Mouse (Mus musculus) hindbrain, embryonic 16.5 days (tissue): ENCODE results near the gene Carmil3. TPM values are rescaled to one million over a fixed set of nuclear protein-coding genes. Genes with fewer than 3 reads are reported as not detected.

Source experiments
- ATAC-seq: fragments of 200-750 bp; cut with Nextera tagmentation; 2 replicates; pipeline ENCODE4 v1.8.0; 2017; ENCODE audit warnings: moderate TSS enrichment, moderate library complexity
- H3K27ac ChIP-seq: fragments of 300-500 bp; sonication (generic); 2 replicates; pipeline ENCODE4 v1.5.1; 2014; ENCODE audit warnings: low read depth, mild to moderate bottlenecking, control low read depth, low read length, moderate library complexity
- H3K27me3 ChIP-seq: fragments of 300-500 bp; sonication (generic); replicated peaks from 2 replicates; pipeline ENCODE4 v1.6.1; 2014; ENCODE audit warnings: low read length; ENCODE audit not compliant: control insufficient read depth, insufficient read depth
- H3K36me3 ChIP-seq: fragments of 300-500 bp; sonication (generic); 2 replicates; pipeline ENCODE4 v1.6.1; 2014; ENCODE audit warnings: mild to moderate bottlenecking, low read length, moderate library complexity, mixed read lengths; ENCODE audit not compliant: control insufficient read depth, insufficient read depth
- H3K4me1 ChIP-seq: fragments of 300-500 bp; sonication (generic); 2 replicates; pipeline ENCODE4 v1.6.1; 2014; ENCODE audit warnings: low read depth, low read length; ENCODE audit not compliant: control insufficient read depth, insufficient read depth
- H3K4me2 ChIP-seq: fragments of 300-500 bp; sonication (generic); 2 replicates; pipeline ENCODE4 v1.6.1; 2014; ENCODE audit warnings: mild to moderate bottlenecking, low read length, control low read depth, moderate library complexity
- H3K4me3 ChIP-seq: fragments of 300-500 bp; sonication (generic); 2 replicates; pipeline ENCODE4 v1.5.1; 2014; ENCODE audit warnings: mild to moderate bottlenecking, low read length, control low read depth, moderate library complexity
- H3K9ac ChIP-seq: fragments of 300-500 bp; sonication (generic); 2 replicates; pipeline ENCODE4 v1.6.1; 2014; ENCODE audit warnings: low read depth, mild to moderate bottlenecking, control low read depth, low read length, moderate library complexity
- H3K9me3 ChIP-seq: fragments of 300-500 bp; sonication (generic); 2 replicates; pipeline ENCODE4 v1.6.1; 2014; ENCODE audit warnings: mild to moderate bottlenecking, low read length, moderate library complexity; ENCODE audit not compliant: control insufficient read depth
- WGBS: fragments of 180-500 bp; shearing (Covaris S2); extraction: QIAGEN DNeasy Blood & Tissue Kit; methylation state at CpG from one replicate; pipeline ENCODE4 v1.1.7; 2014; 5-methylcytosine and 5-hydroxymethylcytosine counted together
- polyA plus RNA-seq: library from polyadenylated mRNA; unstranded; fragments of >200 nt; fragmentation: Nextera tagmentation; extraction: Ambion mirVana; gene quantifications from 2 replicates; pipeline ENCODE4 v1.2.1, GENCODE M21; 2015

The Carmil3 gene
- polyA plus RNA-seq, 1 experiment from 2014 or later = 26.2 TPM

DNA sequence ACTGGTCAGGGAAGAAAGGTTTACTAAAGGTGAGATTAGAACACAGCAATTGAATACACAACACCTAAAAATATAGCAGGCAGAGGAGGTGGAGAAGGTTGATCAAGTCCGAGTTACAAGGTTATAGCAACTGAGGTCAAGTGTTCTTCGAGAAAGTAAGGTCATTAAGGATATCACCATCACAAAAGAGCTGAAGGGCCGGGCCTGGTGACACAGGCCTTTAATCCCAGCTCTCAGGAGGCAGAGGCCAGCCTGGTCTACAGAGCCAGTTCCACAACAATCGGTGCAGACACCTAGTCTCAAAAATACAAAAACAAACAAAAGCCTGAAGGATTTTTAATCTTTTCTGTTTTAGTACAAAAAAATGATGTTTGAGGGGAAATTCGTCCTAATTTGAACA is 60.9 kb downstream of the Carmil3 start:
- H3K4me3 ChIP-seq = no peak overlapping the region
- H3K9ac ChIP-seq = no peak overlapping the region
- H3K27me3 ChIP-seq = no peaks in the 10 kb centered on the region
- no peaks in the 10 kb centered on the region for H3K9me3 ChIP-seq
- peaks cover 10% of the 10 kb centered on the region; the same call in 1 of the 2 replicates for H3K36me3 ChIP-seq
- no peak overlapping the region for H3K4me2 ChIP-seq
- H3K27ac ChIP-seq = no peak overlapping the region
- no peak for ATAC-seq
- 72% methylated on average over 5 of the region's 5 CpGs for WGBS
- H3K4me1 ChIP-seq = no peaks in the 10 kb centered on the region

DNA sequence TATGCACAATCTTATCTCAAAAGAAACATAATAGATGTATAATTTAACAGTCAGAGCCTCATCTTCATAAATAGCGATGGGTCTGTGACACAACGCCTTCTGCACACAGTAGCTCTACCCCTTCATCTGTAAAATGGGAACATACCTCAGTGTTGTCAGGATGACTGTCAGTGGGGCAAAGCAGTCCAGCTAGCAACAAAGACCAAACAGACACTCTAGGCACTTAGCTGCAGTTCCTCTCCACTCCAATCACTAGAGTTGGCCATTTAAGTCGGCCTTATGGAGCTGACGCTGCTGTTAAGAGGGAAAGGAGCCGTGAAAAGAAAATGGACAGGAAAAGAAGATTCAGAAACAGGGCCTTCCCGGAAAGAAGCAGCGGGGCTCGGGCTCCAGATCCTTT is 61.3 kb downstream of the Carmil3 start:
- H3K9ac ChIP-seq = no peak overlapping the region
- H3K36me3 ChIP-seq = peaks cover 10% of the 10 kb centered on the region; the same call in 1 of the 2 replicates
- H3K4me3 ChIP-seq = no peak overlapping the region
- no peak for ATAC-seq
- no peaks in the 10 kb centered on the region for H3K9me3 ChIP-seq
- no peaks in the 10 kb centered on the region; the same call in 1 of the 2 replicates for H3K4me1 ChIP-seq
- no peak overlapping the region for H3K27ac ChIP-seq
- H3K4me2 ChIP-seq = no peak overlapping the region
- WGBS = 85% methylated on average over 8 of the region's 8 CpGs
- no peaks in the 10 kb centered on the region for H3K27me3 ChIP-seq

DNA sequence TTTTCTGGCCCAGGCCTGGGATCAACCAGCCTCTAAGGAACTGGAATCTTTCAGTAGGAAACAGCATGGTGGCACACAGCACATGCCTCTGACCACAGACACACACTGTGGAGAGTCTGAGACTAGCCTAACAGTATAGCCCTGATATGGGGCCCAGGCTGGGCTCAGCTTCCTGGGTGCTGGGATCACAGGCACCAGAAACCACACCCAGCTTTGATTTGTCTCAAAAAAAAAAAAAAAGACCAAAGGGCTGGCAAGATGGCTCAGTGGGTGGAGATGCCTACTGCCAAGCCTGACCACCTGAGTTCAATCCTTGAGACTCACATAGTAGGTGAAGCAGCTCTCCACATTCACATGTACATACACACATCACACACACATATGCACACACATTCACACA is 64.2 kb downstream of the Carmil3 start:
- Histone ChIP-seq H3K4me2 (no peak overlapping the region), H3K27ac (no peak overlapping the region), H3K27me3 (no peaks in the 10 kb centered on the region), H3K4me1 (peaks cover 2% of the 10 kb centered on the region), H3K9ac (no peak overlapping the region), H3K36me3 (no peaks in the 10 kb centered on the region), H3K4me3 (no peak overlapping the region), H3K9me3 (no peaks in the 10 kb centered on the region)
- ATAC-seq = no peak

DNA sequence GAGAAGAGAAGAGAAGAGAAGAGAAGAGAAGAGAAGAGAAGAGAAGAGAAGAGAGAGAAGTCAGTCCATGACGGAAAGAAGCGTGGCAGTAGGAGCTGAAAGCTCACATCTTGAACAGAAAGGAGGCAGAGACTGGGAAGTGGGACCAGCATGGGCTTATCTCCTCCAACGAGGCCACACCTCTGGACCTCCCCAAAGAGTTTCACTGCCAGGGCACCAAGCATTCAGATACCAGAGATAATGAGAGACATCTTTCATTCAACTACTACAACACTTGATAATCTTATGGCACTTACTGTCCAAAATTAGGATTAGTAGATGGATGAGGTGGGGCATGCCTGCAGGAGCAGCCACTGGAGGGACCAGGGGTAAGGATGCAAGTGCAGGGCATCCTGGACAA is 65.3 kb downstream of the Carmil3 start:
- Histone ChIP-seq H3K4me1 (peaks cover 2% of the 10 kb centered on the region), H3K9ac (no peak overlapping the region), H3K27ac (no peak overlapping the region), H3K4me2 (no peak overlapping the region), H3K27me3 (no peaks in the 10 kb centered on the region), H3K36me3 (no peaks in the 10 kb centered on the region), H3K9me3 (no peaks in the 10 kb centered on the region), H3K4me3 (no peak overlapping the region)
- 87% methylated on average over 3 of the region's 3 CpGs for WGBS
- ATAC-seq = no peak

DNA sequence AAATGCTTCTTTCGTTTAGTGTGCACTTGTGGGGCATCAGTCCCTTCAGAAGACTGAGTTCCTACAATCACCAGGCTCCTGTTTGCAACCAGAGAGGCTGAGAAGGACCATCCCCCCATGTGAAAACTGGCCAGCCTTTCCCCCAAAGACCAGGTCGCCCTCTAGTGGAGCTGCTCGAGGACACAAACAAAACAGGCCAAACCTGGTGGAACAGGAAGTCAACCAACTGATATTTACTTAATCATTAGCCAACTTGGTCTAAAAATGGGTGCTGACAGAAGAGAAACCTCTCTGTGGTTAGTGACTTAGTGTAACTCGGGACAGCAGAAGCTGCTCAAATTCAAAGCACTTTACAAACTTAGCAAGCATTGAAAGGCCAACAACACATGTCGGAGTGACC is 66.6 kb downstream of the Carmil3 start:
- WGBS = 23% methylated on average over 5 of the region's 5 CpGs
- peaks cover 13% of the 10 kb centered on the region for H3K4me1 ChIP-seq
- H3K9ac ChIP-seq = no peak overlapping the region
- H3K27me3 ChIP-seq = no peaks in the 10 kb centered on the region
- no peaks in the 10 kb centered on the region for H3K36me3 ChIP-seq
- H3K4me2 ChIP-seq = no peak overlapping the region
- H3K4me3 ChIP-seq = no peak overlapping the region
- no peaks in the 10 kb centered on the region for H3K9me3 ChIP-seq
- H3K27ac ChIP-seq = no peak overlapping the region
- ATAC-seq = no peak

DNA sequence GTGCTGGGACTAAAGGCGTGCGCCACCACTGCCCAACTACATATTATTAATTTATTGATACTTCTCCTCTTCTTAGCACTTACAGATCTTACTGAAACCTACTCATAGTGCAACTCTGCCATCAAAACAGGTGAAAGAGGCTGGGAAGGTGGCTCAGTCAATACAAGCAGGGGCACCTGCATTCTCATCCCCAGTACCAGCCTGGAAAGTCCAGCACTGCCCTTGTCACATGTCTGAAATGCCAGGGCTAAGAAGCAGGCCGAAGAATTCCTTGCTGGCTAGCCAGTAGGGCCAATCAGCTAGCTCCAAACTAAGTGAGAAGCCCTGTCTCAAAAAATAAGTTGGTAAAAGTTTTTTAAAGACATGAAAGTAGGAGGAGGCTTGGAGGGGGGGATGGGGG is 67.1 kb downstream of the Carmil3 start:
- no peaks in the 10 kb centered on the region for H3K36me3 ChIP-seq
- no peaks in the 10 kb centered on the region for H3K9me3 ChIP-seq
- no peak overlapping the region for H3K27ac ChIP-seq
- 85% methylated on average over 3 of the region's 3 CpGs for WGBS
- H3K9ac ChIP-seq = no peak overlapping the region
- no peak overlapping the region for H3K4me3 ChIP-seq
- ATAC-seq = no peak
- H3K4me2 ChIP-seq = no peak overlapping the region
- peaks cover 15% of the 10 kb centered on the region for H3K4me1 ChIP-seq
- no peaks in the 10 kb centered on the region for H3K27me3 ChIP-seq

Other genes starting within 250 kb of the Carmil3 start
- 28.6 and 29.5 TPM in 2 replicates for gene Dhrs4, start 11.9 kb upstream of the Carmil3 start, polyA plus RNA-seq
- gene Cpne6, start 19.8 kb downstream of the Carmil3 start, polyA plus RNA-seq = 10.2 and 11.7 TPM in 2 replicates
- 0.15 and 0.23 TPM in 2 replicates for gene Nrl, start 34.3 kb downstream of the Carmil3 start, polyA plus RNA-seq
- 29.3 and 32.4 TPM in 2 replicates for gene Pck2, start 49.6 kb downstream of the Carmil3 start, polyA plus RNA-seq
- 110 and 127 TPM in 2 replicates for gene Dcaf11, start 69.4 kb downstream of the Carmil3 start, polyA plus RNA-seq
- 0.89 and 1.4 TPM in 2 replicates for gene A730061H03Rik, start 69.8 kb downstream of the Carmil3 start, polyA plus RNA-seq
- 0.26 and 1.4 TPM in 2 replicates for gene Fitm1, start 85.0 kb downstream of the Carmil3 start, polyA plus RNA-seq
- 223 and 230 TPM in 2 replicates for gene Psme1, start 87.5 kb downstream of the Carmil3 start, polyA plus RNA-seq
- gene Emc9, start 94.7 kb downstream of the Carmil3 start, polyA plus RNA-seq = 49.4 and 64.2 TPM in 2 replicates
- gene Psme2, start 100.5 kb downstream of the Carmil3 start, polyA plus RNA-seq = 170 and 173 TPM in 2 replicates
- 18.2 and 20.3 TPM in 2 replicates for gene Rnf31, start 101.1 kb downstream of the Carmil3 start, polyA plus RNA-seq
- gene Irf9, start 112.9 kb downstream of the Carmil3 start, polyA plus RNA-seq = 9.7 and 10.6 TPM in 2 replicates
- 16.8 and 20.2 TPM in 2 replicates for gene Rec8, start 127.4 kb downstream of the Carmil3 start, polyA plus RNA-seq
- 116 and 131 TPM in 2 replicates for gene Ipo4, start 145.3 kb downstream of the Carmil3 start, polyA plus RNA-seq
- gene Gm49378, start 147.2 kb downstream of the Carmil3 start, polyA plus RNA-seq = 1.5 and 1.6 TPM in 2 replicates
- gene Tm9sf1, start 153.2 kb downstream of the Carmil3 start, polyA plus RNA-seq = 68.7 and 72.1 TPM in 2 replicates
- 0.32 and 0.53 TPM in 2 replicates for gene Tssk4, start 159.5 kb downstream of the Carmil3 start, polyA plus RNA-seq
- gene Mdp1, start 169.9 kb downstream of the Carmil3 start, polyA plus RNA-seq = 77.2 and 82.8 TPM in 2 replicates
- gene Gmpr2, start 181.3 kb downstream of the Carmil3 start, polyA plus RNA-seq = 48.6 and 50.4 TPM in 2 replicates
- 567 and 599 TPM in 2 replicates for gene Nedd8, start 181.5 kb downstream of the Carmil3 start, polyA plus RNA-seq
- gene Tinf2, start 191.2 kb downstream of the Carmil3 start, polyA plus RNA-seq = 25.3 and 25.7 TPM in 2 replicates
- gene Tgm1, start 223.3 kb downstream of the Carmil3 start, polyA plus RNA-seq = 0.20 and 0.41 TPM in 2 replicates
- gene Rabggta, start 231.6 kb downstream of the Carmil3 start, polyA plus RNA-seq = 60.3 and 65.8 TPM in 2 replicates